Mouse (Mus musculus) urinary bladder, postnatal 10 days (tissue): ENCODE results near the gene Serpina6.
"Not testable (repeated sequence)": the region's sequence is repeated elsewhere in the genome, so short reads cannot be mapped to it uniquely, and the experiment has no call there.

Experiments
- DNase-seq: peaks from one replicate; pipeline ENCODE4 v3.0.0; 2022; ENCODE audit warnings: low spot score

Serpina6 gene

DNA sequence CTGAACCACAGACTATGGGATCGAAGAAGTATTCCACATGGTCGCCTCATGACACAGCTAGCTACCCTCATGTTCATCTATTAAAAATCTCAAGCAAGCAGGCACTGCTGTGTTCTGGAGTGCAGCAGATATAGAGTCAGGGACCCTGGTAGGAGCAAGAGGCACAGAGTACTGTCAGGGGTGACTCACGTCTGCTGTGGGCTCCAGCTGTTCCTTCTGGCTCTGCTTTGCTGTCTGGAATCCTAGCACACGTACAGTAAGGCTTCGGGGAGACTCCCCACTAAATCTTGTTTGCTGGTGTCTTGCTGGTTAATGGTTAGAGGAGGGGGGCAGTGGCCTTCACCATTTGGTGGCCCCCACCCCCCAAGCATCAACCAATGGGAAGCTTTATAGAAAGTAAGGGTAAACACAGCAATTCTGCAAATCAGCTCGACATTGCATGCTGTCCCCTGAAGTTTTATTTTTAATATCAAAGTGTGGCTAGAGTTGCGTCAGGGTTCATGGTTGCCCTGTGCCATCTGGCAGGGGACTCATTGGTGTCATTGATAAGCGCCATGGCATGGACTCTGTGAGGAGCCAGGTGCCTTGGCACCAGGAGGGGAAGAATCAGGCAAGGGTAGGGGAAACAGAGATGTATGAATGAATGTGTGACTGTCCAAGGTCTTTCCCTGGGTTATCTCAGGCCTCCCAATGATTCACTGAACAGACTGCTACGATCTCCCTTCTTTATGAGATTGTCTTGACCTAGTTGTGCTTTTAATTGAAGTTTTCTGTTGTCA is at the start of gene Serpina6:
TSS of gene Serpina6 (minus strand) at position 365 of the 779 bp plus-strand sequence.
- DNase-seq, result no peak

DNA sequence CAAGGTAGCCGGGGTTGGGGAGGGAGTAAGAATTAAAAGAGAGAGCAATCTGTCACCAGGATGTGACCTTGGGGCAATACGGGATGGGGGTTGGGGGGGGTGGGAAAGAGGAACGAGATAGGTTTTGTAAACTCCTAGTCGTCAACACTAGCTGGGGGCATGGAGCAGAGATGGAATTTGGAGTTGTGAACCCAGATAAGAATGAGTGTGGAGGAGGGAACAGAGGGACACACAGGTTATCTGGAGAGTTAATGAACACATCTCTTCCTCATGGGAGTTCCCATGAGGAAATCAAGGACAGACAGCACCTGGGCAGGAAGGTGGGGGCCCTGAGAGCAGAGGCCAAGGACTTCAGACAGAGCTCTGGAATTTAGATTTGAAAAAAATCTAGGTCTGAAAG is 49.1 kb upstream of the Serpina6 start:
- DNase-seq, result no peak

DNA sequence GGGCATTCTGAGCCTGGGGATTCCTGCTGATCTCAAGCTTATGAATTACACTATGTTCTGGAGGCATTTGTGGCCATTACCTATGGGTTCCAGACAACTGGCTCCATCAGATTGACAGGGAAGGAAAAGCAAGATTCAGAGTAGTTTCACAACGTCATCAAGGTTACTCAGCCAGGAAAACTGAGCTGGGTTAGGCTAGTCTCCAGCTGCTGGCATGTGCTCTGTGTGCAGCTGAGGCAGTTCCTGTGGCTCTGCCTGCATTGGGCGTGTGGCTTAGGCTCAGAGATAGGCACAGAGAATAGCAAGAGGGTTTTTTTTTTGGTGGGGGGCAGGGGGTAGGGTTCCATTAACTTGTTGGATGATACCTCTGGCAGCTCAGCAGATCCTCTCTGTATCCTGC is 48.5 kb upstream of the Serpina6 start:
- no peak for DNase-seq

DNA sequence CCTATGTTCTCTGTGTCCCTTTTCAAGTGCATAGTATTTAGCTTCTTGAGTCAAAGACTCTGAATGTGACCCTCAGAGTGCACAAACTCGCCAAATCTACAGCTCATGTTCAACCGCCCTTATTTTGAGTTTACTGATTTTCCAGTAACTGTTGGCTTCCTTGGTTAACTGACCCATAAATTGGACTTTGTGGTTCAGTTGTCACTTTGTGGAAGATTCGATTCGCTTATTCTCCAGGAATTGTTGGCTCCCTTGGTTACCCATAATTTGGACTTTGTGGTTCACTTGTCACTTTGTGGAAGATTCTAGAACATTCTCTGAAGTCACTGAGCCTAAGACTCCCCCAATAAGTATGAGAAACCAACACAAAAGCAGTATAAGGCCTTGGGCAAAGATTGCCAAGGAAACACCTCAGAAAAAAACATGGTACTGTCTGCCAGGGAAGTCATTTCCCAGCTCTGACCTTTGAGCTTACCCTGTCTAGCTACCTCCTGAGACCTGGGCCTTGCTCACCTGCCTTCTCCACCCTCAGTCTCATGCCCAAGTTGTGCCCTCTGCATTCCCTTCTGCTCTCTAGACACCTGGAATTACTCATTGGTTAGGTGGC is 43.2 kb upstream of the Serpina6 start:
- no peak for DNase-seq

DNA sequence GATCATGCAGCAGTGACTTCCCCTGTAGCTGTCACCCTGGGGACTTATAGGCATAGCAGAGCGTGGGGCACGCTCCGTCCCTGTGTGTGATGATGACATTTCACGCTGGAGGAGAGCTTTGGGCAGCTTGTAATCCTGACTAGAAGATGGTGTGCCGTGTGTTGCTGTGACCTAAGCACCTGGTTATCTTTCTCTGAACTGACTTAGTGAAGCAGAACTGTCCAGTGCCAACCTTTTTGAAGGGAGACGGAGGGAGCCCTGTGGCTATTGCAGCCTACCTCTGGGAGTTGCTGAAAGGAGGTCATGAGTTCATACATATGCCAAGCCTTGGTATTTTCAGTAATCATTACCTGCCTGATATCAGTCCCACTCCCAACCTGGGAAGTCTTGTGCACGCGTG is 38.4 kb upstream of the Serpina6 start, which contains the start of gene Serpina1f:
TSS of gene Serpina1f (minus strand) at position 101 of the 400 bp plus-strand sequence.
- no peak for DNase-seq

DNA sequence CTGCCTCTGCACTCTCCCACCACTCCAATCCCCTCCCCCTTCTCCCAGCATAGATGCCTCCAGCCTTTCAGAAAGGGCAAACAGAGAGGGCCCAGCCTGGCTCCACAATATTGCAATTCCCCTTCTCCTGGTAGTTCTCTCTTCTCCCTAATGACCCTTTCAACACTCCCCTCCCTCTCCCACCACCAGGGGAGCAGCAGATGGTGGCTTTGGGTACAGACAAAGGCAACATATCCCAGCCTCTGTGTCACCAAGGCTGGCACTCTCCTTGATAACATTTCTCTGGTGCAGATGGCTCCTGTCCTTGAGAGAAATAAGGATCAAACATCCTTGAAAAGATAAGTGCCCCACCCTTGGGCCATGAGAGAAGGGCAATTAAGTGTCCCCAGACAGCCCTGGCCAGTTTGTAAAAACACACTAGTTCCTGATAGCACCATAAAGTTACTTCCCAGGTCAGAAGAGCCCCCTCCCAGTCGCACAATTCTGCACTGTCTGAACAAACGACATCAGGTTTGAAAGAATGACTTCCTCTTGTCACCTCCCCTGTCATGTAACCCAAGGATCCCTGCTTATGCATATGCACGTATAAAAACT is 31.3 kb upstream of the Serpina6 start:
- DNase-seq, result no peak

DNA sequence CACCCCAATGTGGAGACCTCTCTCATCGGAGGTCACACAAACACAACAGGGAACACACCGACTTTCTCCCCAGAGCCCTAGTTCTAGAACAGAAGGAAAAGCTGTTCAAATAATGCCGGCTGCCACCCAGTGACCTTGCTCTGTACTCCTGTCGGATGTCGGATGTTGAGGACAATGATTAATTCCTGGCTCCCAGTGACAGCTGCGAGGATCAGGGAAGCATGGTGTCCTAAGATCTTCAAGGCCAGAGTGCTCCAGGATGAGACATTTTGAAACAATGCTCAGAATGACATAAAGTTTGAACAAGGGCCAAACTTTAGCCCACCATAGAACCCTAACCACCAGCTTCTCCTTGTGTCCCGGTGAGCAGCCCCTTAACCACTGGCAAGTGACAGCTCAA is 30.0 kb upstream of the Serpina6 start:
- no peak for DNase-seq

DNA sequence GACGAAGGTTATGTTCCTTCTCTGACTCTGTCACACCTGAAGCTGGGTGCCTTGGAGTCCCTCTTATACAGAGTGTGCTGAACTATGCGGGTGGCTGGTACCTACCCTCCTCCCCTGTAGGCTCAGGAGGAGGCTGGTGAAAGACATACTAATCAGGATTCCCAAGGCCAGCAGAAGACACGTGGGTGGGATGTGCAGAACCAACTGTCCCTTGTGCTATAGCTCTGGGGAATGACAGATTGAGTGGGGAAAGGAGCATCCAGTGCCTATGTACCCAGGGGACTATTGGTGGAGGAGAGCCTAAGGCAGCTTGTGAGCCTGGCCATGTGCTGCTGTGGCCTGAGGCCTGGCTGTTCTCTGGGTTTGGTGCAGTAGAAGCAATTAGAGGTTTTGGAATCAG is 29.0 kb upstream of the Serpina6 start:
- no peak for DNase-seq

DNA sequence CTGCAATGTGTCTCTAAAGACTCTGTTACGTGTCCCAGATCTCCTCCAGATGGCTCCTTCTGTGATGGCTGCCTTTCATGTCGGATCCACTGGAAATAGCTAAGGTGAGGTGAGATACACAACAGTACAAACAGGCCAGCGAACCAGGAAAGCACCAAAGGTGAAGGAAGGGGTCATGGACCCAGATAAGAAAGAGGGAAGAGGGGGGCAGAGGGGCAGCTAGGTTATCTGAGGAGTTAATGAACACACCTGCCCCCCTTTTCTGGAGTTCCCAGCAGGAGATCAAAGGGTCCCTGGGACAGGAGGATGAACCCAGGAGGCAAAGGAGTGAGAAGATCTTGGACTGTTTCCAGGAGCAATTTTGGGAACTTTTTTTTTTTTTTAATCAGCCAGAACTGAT is 28.4 kb upstream of the Serpina6 start:
- no peak for DNase-seq

DNA sequence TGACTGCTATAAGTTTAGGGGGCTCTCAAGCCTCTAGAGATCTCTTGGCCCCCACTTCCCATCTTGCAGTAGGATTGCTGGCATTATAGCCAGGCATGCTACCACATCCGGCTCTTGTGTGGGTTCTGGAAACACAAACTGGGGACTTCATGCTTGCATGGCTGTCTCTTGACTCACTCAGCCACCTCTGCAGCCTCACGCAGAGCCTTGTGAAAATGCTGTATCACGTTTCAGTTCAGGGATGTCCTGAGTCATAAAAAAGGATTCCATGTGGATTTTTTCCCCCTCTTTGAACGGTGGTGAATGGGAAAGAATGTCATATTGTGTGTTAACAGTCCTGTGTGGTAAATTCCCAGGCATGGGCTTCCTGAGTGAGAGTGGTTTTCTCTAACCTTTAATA is 26.8 kb upstream of the Serpina6 start:
- DNase-seq, result no peak

DNA sequence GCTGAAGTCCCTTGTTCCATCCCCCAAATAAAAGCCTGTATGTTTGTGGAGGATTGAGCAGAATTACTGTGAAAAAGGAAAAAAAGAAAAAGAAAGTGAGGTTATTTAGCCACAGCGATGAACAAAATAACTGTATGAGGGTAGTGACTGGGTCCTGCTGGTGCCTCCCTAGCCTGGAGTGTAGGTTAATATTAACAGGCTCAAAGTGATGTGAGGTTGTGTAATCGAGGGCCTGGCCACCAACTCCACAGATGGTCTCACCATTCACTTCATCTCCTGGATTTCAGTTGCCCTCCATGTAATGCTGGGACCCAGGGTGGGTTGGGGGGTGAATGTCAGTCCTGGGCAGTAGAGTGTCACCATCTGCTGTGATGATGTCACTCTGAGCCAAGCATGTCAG is 24.7 kb upstream of the Serpina6 start:
- DNase-seq, result no peak

DNA sequence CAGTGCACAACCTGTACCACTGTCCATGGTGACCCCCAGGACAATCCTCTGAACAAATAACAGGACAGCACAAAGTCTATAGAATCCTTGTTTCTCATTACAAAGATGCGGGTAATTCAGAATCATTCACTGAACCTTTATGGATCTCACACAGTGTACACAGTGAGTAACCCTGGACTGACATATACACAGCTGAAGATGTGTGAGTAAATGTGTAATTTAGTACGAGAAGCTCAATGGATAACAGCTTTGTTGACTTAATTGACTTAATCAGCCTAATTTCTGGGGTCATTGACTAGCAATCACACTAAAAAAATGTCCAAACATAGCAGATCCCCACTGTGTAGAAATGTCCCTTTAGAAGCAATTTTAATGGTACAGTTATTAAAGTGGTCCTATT is 24.2 kb upstream of the Serpina6 start:
- DNase-seq, result no peak

DNA sequence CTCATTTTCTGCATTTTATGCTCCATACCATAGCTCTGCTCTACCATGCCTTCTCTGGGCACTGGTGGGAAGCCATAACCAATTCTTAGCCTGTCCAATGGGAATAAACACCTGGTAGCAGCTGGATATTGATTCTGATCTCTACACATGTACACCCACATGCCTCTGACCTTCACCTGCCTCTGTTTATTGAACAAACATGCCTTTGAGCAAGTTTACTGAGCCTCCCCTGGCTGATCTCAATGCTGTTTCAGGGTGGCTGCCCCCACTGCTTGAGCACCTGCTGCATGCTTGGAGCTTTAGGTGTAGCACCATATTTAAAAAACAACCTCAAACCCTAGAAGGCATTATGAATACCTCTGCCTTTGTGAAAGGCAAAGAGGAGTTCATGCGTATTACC is 22.8 kb upstream of the Serpina6 start:
- DNase-seq, result not testable (repeated sequence)

DNA sequence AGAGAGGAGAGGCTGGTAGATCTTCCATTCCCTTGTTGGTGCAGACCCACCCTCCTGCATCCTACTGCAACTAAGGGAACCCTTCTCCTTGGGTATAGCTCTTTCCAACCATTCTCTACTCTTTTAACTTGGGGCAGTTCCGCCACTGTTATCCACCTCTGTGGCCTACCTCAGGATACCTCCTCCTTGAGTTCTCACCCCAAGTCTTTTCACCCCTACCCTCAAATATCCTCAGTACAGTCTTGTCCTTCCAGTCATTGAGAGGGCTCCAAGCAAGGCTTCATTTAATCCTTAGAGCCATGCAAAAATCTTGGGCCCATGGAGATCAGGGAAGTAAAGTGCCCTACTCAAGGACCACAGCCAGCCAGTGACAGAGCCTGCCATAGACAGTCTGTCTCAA is 19.0 kb upstream of the Serpina6 start, which contains the start of gene Serpina16:
TSS of gene Serpina16 (minus strand) at position 101 of the 400 bp plus-strand sequence.
- DNase-seq, result no peak

DNA sequence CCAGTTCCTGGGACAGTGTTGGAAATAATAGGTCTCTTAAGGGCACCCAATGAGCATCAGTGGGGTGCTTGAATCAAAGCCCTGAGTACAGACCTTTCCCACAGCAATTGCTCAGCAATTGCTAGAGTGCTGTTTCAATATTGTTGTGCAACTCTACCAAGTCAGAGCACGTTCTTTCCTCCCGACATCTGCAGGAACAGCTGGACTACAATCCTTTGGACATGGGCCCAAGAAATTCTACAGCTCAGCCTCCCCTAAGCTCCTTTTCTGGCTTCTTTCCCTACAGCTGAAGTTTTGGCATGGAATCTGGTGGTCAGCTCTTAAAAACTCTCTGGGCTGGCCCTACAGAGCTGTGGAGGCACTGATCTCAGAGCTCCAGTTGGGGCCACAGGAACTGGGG is 16.2 kb upstream of the Serpina6 start:
- DNase-seq, result no peak

DNA sequence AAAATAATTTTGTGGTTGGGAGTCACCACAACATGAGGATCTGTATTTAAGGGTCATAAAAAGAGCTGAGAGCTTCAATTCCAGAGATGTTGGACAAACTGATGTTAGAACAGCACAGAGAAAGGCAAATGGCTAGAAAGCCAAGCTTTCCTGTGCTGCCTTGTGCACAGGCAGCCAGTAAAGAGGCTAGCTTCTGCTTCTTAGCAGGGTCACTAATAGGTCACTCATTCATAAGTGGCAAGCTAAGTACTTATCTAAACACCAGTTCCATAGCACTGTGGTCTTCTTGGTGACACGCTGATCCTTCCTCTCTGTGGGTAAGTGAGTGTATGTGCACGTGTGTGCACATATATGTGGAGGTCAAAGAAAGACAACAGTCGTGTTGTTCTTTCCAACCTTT is 14.5 kb upstream of the Serpina6 start:
- DNase-seq, result no peak

DNA sequence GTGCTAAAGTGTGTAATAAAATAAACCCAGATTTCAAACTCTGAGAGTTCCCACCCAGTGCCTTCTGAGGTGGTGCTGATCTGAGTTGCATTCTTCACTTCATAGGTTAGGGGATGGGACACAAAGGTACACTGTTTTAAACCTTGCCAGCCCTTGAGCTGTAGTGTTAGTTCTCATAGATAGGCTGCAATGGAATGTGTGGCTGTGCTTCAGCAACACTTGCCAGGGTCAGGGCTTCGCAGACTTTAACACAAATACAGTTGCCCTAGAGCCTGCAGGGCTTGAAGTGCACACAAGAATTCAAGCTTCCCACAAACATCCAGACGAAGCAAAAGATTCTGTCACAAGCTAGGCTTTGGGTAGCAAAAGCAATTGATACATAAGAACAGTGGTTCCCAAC is 14.0 kb upstream of the Serpina6 start:
- DNase-seq, result no peak

DNA sequence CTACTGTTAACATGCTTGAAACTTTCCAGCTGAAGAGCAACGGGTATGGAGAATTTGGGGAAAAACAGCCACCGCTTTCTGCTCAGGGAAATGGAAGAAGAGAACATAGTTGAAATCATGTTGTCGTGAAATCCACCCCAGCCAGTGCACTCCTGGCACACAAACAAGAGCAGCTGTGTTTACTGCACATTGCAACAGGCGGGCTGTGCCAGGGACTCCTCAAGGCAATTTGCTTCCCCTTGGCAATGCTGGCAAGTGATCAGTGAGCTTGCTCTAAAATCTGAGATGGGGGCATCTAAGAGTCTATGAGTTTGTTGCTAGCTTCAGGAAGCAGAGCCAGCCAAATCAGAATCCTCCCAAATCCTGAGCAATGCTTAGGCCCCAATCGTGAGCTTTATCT is 13.3 kb upstream of the Serpina6 start:
- no peak for DNase-seq

DNA sequence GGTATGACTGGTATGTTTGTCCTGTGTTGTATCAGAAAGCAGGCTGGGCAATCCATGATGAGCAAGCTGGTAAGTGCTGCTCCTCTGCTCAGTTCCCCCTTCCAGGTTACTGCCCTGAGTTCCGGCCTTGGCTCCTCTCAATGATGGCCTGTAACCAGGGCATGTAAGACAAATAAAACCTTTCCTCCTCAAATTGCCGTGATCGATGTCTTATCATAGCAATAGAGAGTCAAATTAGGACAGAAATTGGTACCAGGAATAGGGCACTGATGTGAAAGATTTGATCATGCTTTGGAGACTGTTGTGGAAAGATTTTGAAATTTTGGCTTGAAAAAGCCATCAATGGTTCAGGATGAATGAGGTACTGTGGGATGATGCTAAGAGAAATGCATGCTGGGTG is 8.3 kb upstream of the Serpina6 start:
- no peak for DNase-seq

DNA sequence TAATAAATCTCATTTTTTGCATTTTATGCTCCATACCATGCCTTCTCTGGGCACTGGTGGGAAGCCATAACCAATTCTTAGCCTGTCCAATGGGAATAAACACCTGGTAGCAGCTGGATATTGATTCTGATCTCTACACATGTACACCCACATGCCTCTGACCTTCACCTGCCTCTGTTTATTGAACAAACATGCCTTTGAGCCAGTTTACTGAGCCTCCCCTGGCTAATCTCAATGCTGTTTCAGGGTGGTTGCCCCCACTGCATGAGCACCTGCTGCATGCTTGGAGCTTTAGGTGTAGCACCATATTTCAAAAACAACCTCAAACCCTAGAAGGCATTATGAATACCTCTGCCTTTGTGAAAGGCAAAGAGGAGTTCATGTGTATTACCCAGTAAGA is 5.0 kb upstream of the Serpina6 start:
- DNase-seq, result not testable (repeated sequence)

DNA sequence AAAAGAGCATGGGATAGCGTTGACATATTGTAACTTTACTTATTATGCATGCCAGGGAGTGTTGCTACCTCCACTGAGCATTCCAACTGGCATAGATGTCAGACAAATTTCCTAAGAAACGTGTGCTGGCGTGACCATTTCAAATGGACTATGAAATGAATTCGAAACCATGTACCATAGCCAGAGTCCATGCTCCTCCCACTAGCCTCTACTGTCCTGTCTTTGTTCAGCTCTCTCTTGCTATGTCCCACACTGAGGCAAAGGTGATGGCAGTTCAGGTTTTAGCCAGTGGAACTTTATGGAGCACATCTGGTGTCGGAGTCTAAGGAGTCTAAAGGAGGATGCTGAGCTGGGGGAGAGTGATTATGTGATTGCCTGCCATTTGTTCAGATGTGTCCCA is 3.1 kb upstream of the Serpina6 start:
- DNase-seq, result no peak

DNA sequence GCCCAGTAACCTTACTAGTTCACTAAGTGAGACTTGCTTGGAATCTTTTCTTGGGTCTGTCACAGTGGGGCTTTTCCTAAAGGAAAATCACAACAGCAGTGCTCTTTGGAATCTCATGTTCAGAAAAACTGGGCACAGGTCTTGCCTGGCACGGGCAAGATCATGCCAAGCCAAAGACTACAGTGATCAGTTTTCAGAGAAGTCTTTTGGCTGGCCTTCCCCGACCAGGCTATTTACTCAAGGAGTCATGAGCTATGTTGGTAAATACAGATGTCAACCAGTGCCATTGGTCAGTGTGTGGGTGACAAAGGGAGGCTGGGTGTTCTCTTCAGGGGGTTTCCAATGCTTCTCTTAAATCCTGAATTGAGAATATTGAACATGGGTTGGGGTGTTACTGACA is 2.2 kb upstream of the Serpina6 start:
- no peak for DNase-seq

DNA sequence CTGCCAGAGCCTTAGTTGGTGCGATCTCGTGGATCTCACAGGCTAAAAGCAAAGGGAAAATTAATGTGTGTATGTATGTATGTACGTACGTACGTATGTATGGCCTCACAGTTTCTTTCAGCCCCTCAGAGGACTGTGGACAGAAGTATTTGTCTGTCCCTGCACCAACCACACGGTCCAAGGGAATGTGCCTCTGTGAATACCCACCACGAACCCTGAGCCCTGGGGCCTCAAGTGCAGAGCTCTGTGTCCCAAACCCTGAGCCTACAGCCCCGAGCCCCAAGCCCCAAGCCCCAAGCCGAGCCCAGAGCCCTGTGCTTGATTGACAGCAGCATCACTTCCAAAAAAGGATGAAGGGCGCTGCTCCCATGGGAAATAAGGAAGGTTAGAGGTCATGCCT is 979 bp upstream of the Serpina6 start:
- no peak for DNase-seq
